17 mouse cellular contexts compared by ENCODE assay signal in the genomic region with DNA sequence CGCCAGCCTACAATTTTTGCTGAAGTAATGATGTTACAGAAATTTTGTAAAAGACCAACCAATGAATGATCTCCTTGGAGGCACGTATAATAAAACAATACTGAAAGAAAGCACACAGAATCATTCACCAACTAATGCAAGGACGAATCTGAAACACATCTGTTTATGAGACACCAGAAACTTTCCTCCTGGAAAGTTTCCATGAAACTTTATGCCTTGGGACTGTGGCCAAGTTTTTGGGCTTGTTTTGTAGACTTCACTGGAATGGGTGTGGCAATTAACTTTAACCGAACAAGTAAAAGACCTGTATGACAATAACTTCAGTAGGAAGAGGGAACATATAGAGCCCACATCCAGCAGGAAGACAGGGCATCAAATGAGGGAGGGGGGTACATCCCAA.
"Had no signal": no experiment of that assay in that cellular context is flagged by ENCODE, and none has a peak within 500 bp of the region (broad histone marks: within the 10 kb centered on the region; RNA-seq: fewer than 3 reads in every experiment).

No protein-coding gene starts in this region.

- DNase-seq: liver, embryonic 13.5 days; liver, postnatal 0 days; lung, adult 2 months; lung, postnatal 10 days; midbrain, embryonic 14.5 days; right cerebral cortex, postnatal 14 days; thymus, adult 2 months; thymus, postnatal 25 days; thymus, postnatal 4 days had no signal

- H3K4me3 ChIP-seq: liver, embryonic 13.5 days; liver, embryonic 15.5 days; midbrain, embryonic 10.5 days; midbrain, embryonic 12.5 days; neural tube, embryonic 12.5 days; stomach, embryonic 15.5 days had no signal

- ATAC-seq: liver, postnatal 0 days; midbrain, embryonic 16.5 days had no signal

- H3K9me3 ChIP-seq: liver, embryonic 13.5 days; liver, embryonic 15.5 days; midbrain, embryonic 10.5 days; midbrain, embryonic 12.5 days; neural tube, embryonic 12.5 days; stomach, embryonic 15.5 days had no signal

- H3K27ac ChIP-seq: liver, embryonic 13.5 days; liver, embryonic 15.5 days; macrophage; midbrain, embryonic 10.5 days; midbrain, embryonic 12.5 days; neural tube, embryonic 12.5 days; stomach, embryonic 15.5 days; stomach, postnatal 0 days had no signal

- H3K27me3 ChIP-seq: liver, embryonic 13.5 days; liver, embryonic 15.5 days; midbrain, embryonic 12.5 days; neural tube, embryonic 12.5 days; stomach, embryonic 15.5 days had no signal

- H3K9ac ChIP-seq: liver, embryonic 13.5 days; liver, embryonic 15.5 days; liver, postnatal 0 days; midbrain, embryonic 12.5 days; neural tube, embryonic 12.5 days; stomach, embryonic 15.5 days had no signal

- H3K36me3 ChIP-seq: liver, embryonic 13.5 days; liver, embryonic 15.5 days; midbrain, embryonic 10.5 days; midbrain, embryonic 12.5 days; neural tube, embryonic 12.5 days; stomach, embryonic 15.5 days had no signal

- H3K4me2 ChIP-seq: liver, embryonic 13.5 days; liver, embryonic 15.5 days; midbrain, embryonic 12.5 days; neural tube, embryonic 12.5 days; stomach, embryonic 15.5 days had no signal

- H3K4me1 ChIP-seq: liver, embryonic 13.5 days; liver, embryonic 15.5 days; midbrain, embryonic 10.5 days; midbrain, embryonic 12.5 days; neural tube, embryonic 12.5 days; stomach, embryonic 15.5 days had no signal
